Mouse (Mus musculus) liver, adult 2 months (tissue): ENCODE results near the gene Emx1.

Source experiments
- CTCF ChIP-seq: fragments of 200-500 bp; IDR thresholded peaks from 2 replicates; pipeline ENCODE4 v1.5.1; 2011; ENCODE audit warnings: low read depth, low read length, control low read depth
- POLR2A ChIP-seq: fragments of 200-500 bp; IDR thresholded peaks from 2 replicates; pipeline ENCODE4 v1.6.1; 2011; ENCODE audit warnings: low read length, control low read depth; ENCODE audit not compliant: insufficient read depth; ENCODE audit errors: extremely low read depth

- TF ChIP-seq CTCF (no peak), POLR2A (no peak)
These were observed 2.8 kb downstream of the Emx1 start for GRCm38 (mm10) chr6:85189911-85190591.
